24 mouse cellular contexts compared by ENCODE assay signal in genomic region chr13:92858808-92859207, GRCm38 (mm10). TPM values are rescaled to one million over a fixed set of nuclear protein-coding genes. Genes with fewer than 3 reads are reported as not detected.
DNase-seq lines count a peak whose midpoint lies in the region; ATAC-seq and TF ChIP-seq lines count a peak whose summit lies in the region.
"Had no signal": no experiment of that assay in that cellular context is flagged by ENCODE, and none has a peak within 500 bp of the region (broad histone marks: within the 10 kb centered on the region; RNA-seq: fewer than 3 reads in every experiment).

No protein-coding gene starts in this region.

- H3K9me3 ChIP-seq in lung, embryonic 14.5 days (ENCODE audit: low read depth, low read length): no peaks in the 10 kb centered on the region
- H3K9me3 ChIP-seq in MEL (replicated peaks; ENCODE audit: insufficient read depth, low read length): no peaks in the 10 kb centered on the region
- H3K9me3 ChIP-seq: embryonic facial prominence, embryonic 13.5 days; forebrain, embryonic 13.5 days; limb, embryonic 10.5 days; stomach, embryonic 15.5 days had no signal

- peak; percentile 25; the same call in 1 of the 2 replicates for ATAC-seq in lung, embryonic 14.5 days (ENCODE audit: insufficient read depth)
- peak; percentile 62 for ATAC-seq in megakaryocyte progenitor cell, adult 5-6 weeks (replicated peaks; ENCODE audit: poor library complexity)
- ATAC-seq: forebrain, embryonic 13.5 days; hindbrain, embryonic 16.5 days; intestine, embryonic 16.5 days; midbrain, embryonic 16.5 days had no signal

- peaks cover 8% of the 10 kb centered on the region; the same call in 1 of the 2 replicates for H3K36me3 ChIP-seq in lung, embryonic 14.5 days (ENCODE audit: insufficient read depth)
- H3K36me3 ChIP-seq in MEL (ENCODE audit: control insufficient read depth in 1 of 2, insufficient read depth in 2 of 2, low read length in 2 of 2): peaks cover 0 to 3% of the 10 kb centered on the region in 2 experiments; a peak in 2 of 4 replicates

- no peaks in the 10 kb centered on the region for H3K27me3 ChIP-seq in lung, embryonic 14.5 days (ENCODE audit: insufficient read depth, low read length)
- H3K27me3 ChIP-seq in MEL (ENCODE audit: control insufficient read depth in 1 of 2, insufficient read depth in 2 of 2, low read length in 2 of 2): no peaks in the 10 kb centered on the region
- H3K27me3 ChIP-seq: embryonic facial prominence, embryonic 13.5 days; forebrain, embryonic 13.5 days; stomach, embryonic 15.5 days had no signal

- H3K4me2 ChIP-seq in lung, embryonic 14.5 days: no peak overlapping the region
- H3K4me2 ChIP-seq: embryonic facial prominence, embryonic 13.5 days; forebrain, embryonic 13.5 days; stomach, embryonic 15.5 days had no signal

- peak; percentile 15 for DNase-seq in lung, embryonic 14.5 days
- no peak for DNase-seq in lung, adult 2 months
- DNase-seq in CD4-positive helper T cell, adult 2 months (ENCODE audit: low read depth, low spot score): peak; percentile 29
- DNase-seq in MEL (ENCODE audit: low read depth, low spot score): peak; percentile 21
- DNase-seq in right cerebral cortex, postnatal 4 days: no peak
- no peak for DNase-seq in heart, postnatal 36 days
- DNase-seq: adrenal gland, adult 8-10 months; cerebellum, adult 11-12 months; cerebellum, postnatal 25 days; embryo, embryonic 11 days; gastrocnemius, postnatal 14 days; kidney, adult 9 months; kidney, postnatal 14 days; liver; lung, postnatal 10 days had no signal

- 34% methylated on average over 5 of the region's 5 CpGs for WGBS in lung, embryonic 14.5 days
- 48% methylated on average over 5 of the region's 5 CpGs for WGBS in lung, adult 2 months

- no peak for TF ChIP-seq POLR2A in lung, adult 2 months (IDR thresholded peaks at IDR 0.05; ENCODE audit: borderline replicate concordance, extremely low read depth, low read depth, low read length)
- TF ChIP-seq POLR2A in MEL (IDR thresholded peaks at IDR 0.05; ENCODE audit: control insufficient read depth in 1 of 2, insufficient read depth in 1 of 2, low read depth in 1 of 2, low read length in 2 of 2, poor library complexity in 1 of 2): no peak

- no peaks in the 10 kb centered on the region for H3K79me2 ChIP-seq in MEL (ENCODE audit: control insufficient read depth, insufficient read depth, low read length, poor library complexity)

- TF ChIP-seq EP300 in MEL (IDR thresholded peaks at IDR 0.05; ENCODE audit: low read depth in 1 of 2, low read length in 2 of 2): peak in 1 of 2 experiments; percentile 26; a peak in 1 of 4 replicates

- intact Hi-C loops in heart, postnatal 36 days (cut with DNase I): loop anchor here (5.0 kb wide), 1 partner anchor 107 kb away; no protein-coding TSS in a partner anchor

- TF ChIP-seq CTCF in lung, embryonic 14.5 days (IDR thresholded peaks at IDR 0.05; ENCODE audit: low read depth): no peak
- TF ChIP-seq CTCF in lung, adult 2 months (IDR thresholded peaks at IDR 0.05; ENCODE audit: insufficient read depth, low read length): no peak
- TF ChIP-seq CTCF in MEL (IDR thresholded peaks at IDR 0.05 in 2 of 3, conservative IDR thresholded peaks at IDR 0.05 in 1 of 3; ENCODE audit: control insufficient read depth in 1 of 3, insufficient read depth in 1 of 3, low read depth in 2 of 3, low read length in 3 of 3, poor library complexity in 1 of 3, severe bottlenecking in 1 of 3): no peak

- H3K4me3 ChIP-seq in lung, embryonic 14.5 days (ENCODE audit: low read depth, low read length): no peak overlapping the region
- H3K4me3 ChIP-seq in lung, adult 2 months (replicated peaks; ENCODE audit: extremely low read depth, low read depth, low read length): no peak overlapping the region
- H3K4me3 ChIP-seq in MEL (ENCODE audit: control insufficient read depth in 1 of 2, insufficient read depth in 1 of 2, low read depth in 2 of 2, low read length in 2 of 2): no peak overlapping the region
- H3K4me3 ChIP-seq: embryonic facial prominence, embryonic 13.5 days; erythroblast, embryonic 14.5 days; forebrain, embryonic 13.5 days; limb, embryonic 10.5 days; stomach, embryonic 15.5 days had no signal

- H3K9ac ChIP-seq in lung, embryonic 14.5 days: no peak overlapping the region
- H3K9ac ChIP-seq in MEL (ENCODE audit: control insufficient read depth, low read depth, low read length, poor library complexity, severe bottlenecking): no peak overlapping the region
- H3K9ac ChIP-seq: embryonic facial prominence, embryonic 13.5 days; forebrain, embryonic 13.5 days; stomach, embryonic 15.5 days had no signal

- no peak for TF ChIP-seq RAD21 in MEL (IDR thresholded peaks at IDR 0.05; ENCODE audit: low read depth, low read length)

- no peaks in the 10 kb centered on the region; the same call in 1 of the 2 replicates for H3K4me1 ChIP-seq in lung, embryonic 14.5 days (ENCODE audit: insufficient read depth)
- H3K4me1 ChIP-seq in lung, adult 2 months (ENCODE audit: control insufficient read depth, insufficient read depth, low read length): no peaks in the 10 kb centered on the region
- H3K4me1 ChIP-seq in MEL (ENCODE audit: control insufficient read depth in 1 of 2, insufficient read depth in 2 of 2, low read length in 2 of 2): no peaks in the 10 kb centered on the region; a peak in 2 of 4 replicates
- H3K4me1 ChIP-seq: limb, embryonic 10.5 days; stomach, embryonic 15.5 days had no signal

- H3K27ac ChIP-seq in lung, embryonic 14.5 days (ENCODE audit: low read depth): no peak overlapping the region
- H3K27ac ChIP-seq in MEL (ENCODE audit: control insufficient read depth, low read depth, low read length): no peak overlapping the region
- H3K27ac ChIP-seq: embryonic facial prominence, embryonic 13.5 days; forebrain, embryonic 13.5 days; limb, embryonic 10.5 days; stomach, embryonic 15.5 days had no signal

TF ChIP-seq in MEL, 35 proteins besides CTCF, POLR2A, EP300 and RAD21:
- TF ChIP-seq MAX (IDR thresholded peaks at IDR 0.05; ENCODE audit: low read length) (no peak), RCOR1 (IDR thresholded peaks at IDR 0.05; ENCODE audit: low read depth, low read length) (0 out of 2 replicates have a peak, but pooled peaks have one; percentile 37), ZC3H11A (IDR thresholded peaks at IDR 0.05; ENCODE audit: low read depth, low read length) (no peak), GATA1 (IDR thresholded peaks at IDR 0.05; ENCODE audit: low read depth, low read length) (no peak), TBP (IDR thresholded peaks at IDR 0.05; ENCODE audit: low read depth, low read length) (no peak), BHLHE40 (IDR thresholded peaks at IDR 0.05; ENCODE audit: borderline replicate concordance, low read depth, low read length) (no peak), E2F4 (IDR thresholded peaks at IDR 0.05; ENCODE audit: borderline replicate concordance, low read depth, low read length) (no peak), MEF2A (IDR thresholded peaks at IDR 0.05; ENCODE audit: extremely low read depth, insufficient replicate concordance, low read depth, low read length, poor library complexity, severe bottlenecking) (no peak), TCF12 (IDR thresholded peaks at IDR 0.05; ENCODE audit: low read depth, low read length) (0 out of 2 replicates have a peak, but pooled peaks have one; percentile 16)

RNA-seq across cellular contexts. Expression of gene Mtx3, which starts 14.2 kb away (rescaled TPM):
- 4.9 and 5.6 TPM in 2 replicates for polyA plus RNA-seq in lung, embryonic 14.5 days (2014; fragmentation: Nextera tagmentation; extraction: Ambion mirVana)
- polyA plus RNA-seq in lung, adult 2 months (2012; rRNA removed): 3.8 and 6.5 TPM in 2 replicates
- 4.9 and 7.6 TPM in 2 replicates for total RNA-seq in MEL (2012; rRNA removed)
- 10 to 100 TPM in 1 of 2 experiments, not detected in 1; 10.0 TPM for polyA plus RNA-seq in MEL (2012; ENCODE audit: insufficient read depth in 1 of 2, insufficient read length in 2 of 2, low read depth in 1 of 2, low replicate concordance in 2 of 2, missing spikeins in 1 of 2)
- total RNA-seq in megakaryocyte progenitor cell, adult 5-6 weeks (2015): 6.5 and 10.8 TPM in 2 replicates
- total RNA-seq in megakaryocyte progenitor cell, adult 5-6 weeks (2017): 7.1 and 9.6 TPM in 2 replicates
- 1 to 10 TPM; 4.4 to 5.9 TPM for total RNA-seq in heart, postnatal 36 days (2021)

Comparison
In these comparisons a context has a peak if more than half of its experiments do, and no peak if none do; other contexts are left out.
1. DNase-seq: peak in lung, embryonic 14.5 days (single experiment), CD4-positive helper T cell, adult 2 months (single experiment) and MEL (single experiment); none in lung, adult 2 months (single experiment), right cerebral cortex, postnatal 4 days (single experiment) and heart, postnatal 36 days (0 of 2).